Mouse (Mus musculus): ENCODE data around the gene Stxbp1. TPM values are rescaled to one million over a fixed set of nuclear protein-coding genes. Genes with fewer than 3 reads are reported as not detected.

The Stxbp1 gene
- polyA plus RNA-seq, 1 experiment from 2014 or later = 2.3 TPM

DNA sequence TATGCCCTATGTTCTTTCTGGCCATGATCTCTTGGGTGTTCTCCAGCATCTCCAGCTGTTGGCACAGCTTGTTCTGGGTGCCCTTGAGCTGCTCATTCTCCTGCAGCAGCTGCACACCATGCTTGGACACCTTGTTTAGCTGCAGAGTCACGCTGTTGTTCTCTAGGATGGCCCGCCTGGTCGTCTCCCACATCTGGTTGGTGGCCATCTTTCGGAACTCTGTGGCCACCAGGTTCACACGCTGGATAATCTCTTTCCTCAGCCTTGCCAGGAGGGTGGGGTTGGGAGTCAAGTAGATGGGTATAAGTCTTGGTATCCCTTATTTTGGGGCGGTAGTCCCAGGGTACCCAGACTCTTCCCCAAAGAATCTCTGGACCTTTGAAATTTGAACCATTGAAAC is 67.3 kb downstream of the Stxbp1 start:
- no peak for DNase-seq
- Histone ChIP-seq H3K4me3 (ENCODE audit: low read depth, low read length) (no peak overlapping the region), H3K36me3 (replicated peaks; ENCODE audit: insufficient read depth, low read length) (no peaks in the 10 kb centered on the region), H3K9ac (replicated peaks) (no peak overlapping the region), H3K27ac (ENCODE audit: low read depth) (no peak overlapping the region), H3K9me3 (ENCODE audit: low read length) (no peaks in the 10 kb centered on the region), H3K4me2 (ENCODE audit: low read depth, low read length) (no peak overlapping the region), H3K27me3 (ENCODE audit: insufficient read depth, low read length) (no peaks in the 10 kb centered on the region), H3K4me1 (ENCODE audit: insufficient read depth) (peaks cover 9% of the 10 kb centered on the region)
- TF ChIP-seq EP300 (IDR thresholded peaks at IDR 0.05; ENCODE audit: low read depth) = no peak
- no peak for TF ChIP-seq CTCF (IDR thresholded peaks at IDR 0.05; ENCODE audit: low read depth)
- ATAC-seq = no peak
- WGBS (ENCODE audit: insufficient replicate concordance) = 81% methylated on average over 6 of the region's 6 CpGs

GRCm38 (mm10) chr2:32779131-32779530 is 67.9 kb downstream of the Stxbp1 start:
- TF ChIP-seq CTCF (IDR thresholded peaks at IDR 0.05; ENCODE audit: low read depth) = peak; percentile 86
- TF ChIP-seq EP300 (IDR thresholded peaks at IDR 0.05; ENCODE audit: low read depth) = no peak
- H3K4me2 ChIP-seq (ENCODE audit: low read depth, low read length) = no peak overlapping the region
- no peaks in the 10 kb centered on the region for H3K36me3 ChIP-seq (replicated peaks; ENCODE audit: insufficient read depth, low read length)
- H3K4me3 ChIP-seq (ENCODE audit: low read depth, low read length) = no peak overlapping the region
- DNase-seq (peak; percentile 77), ATAC-seq (no peak)
- WGBS (ENCODE audit: insufficient replicate concordance) = 29% methylated on average over 8 of the region's 8 CpGs
- peaks cover 9% of the 10 kb centered on the region for H3K4me1 ChIP-seq (ENCODE audit: insufficient read depth)
- H3K27ac ChIP-seq (ENCODE audit: low read depth) = no peak overlapping the region
- no peaks in the 10 kb centered on the region for H3K27me3 ChIP-seq (ENCODE audit: insufficient read depth, low read length)
- no peak overlapping the region for H3K9ac ChIP-seq (replicated peaks)
- no peaks in the 10 kb centered on the region for H3K9me3 ChIP-seq (ENCODE audit: low read length)

- ATAC-seq = no peak
- H3K4me2 ChIP-seq (ENCODE audit: low read depth, low read length) = no peak overlapping the region
- no peaks in the 10 kb centered on the region for H3K9me3 ChIP-seq (ENCODE audit: low read length)
- no peak overlapping the region for H3K27ac ChIP-seq (ENCODE audit: low read depth)
- TF ChIP-seq EP300 (IDR thresholded peaks at IDR 0.05; ENCODE audit: low read depth) (no peak), CTCF (IDR thresholded peaks at IDR 0.05; ENCODE audit: low read depth) (no peak)
- H3K27me3 ChIP-seq (ENCODE audit: insufficient read depth, low read length) = no peaks in the 10 kb centered on the region
- H3K4me3 ChIP-seq (ENCODE audit: low read depth, low read length) = no peak overlapping the region
- H3K9ac ChIP-seq (replicated peaks) = no peak overlapping the region
- 84% methylated on average over 6 of the region's 6 CpGs for WGBS (ENCODE audit: insufficient replicate concordance)
- H3K4me1 ChIP-seq (ENCODE audit: insufficient read depth) = peaks cover 9% of the 10 kb centered on the region
- no peaks in the 10 kb centered on the region for H3K36me3 ChIP-seq (replicated peaks; ENCODE audit: insufficient read depth, low read length)
- no peak for DNase-seq
Measured at GRCm38 (mm10) chr2:32778081-32778480, 69.0 kb downstream of the Stxbp1 start.

- peak overlapping the region; percentile 63 for H3K9ac ChIP-seq (replicated peaks)
- 34% methylated on average over 22 of the region's 22 CpGs for WGBS (ENCODE audit: insufficient replicate concordance)
Measured at GRCm38 (mm10) chr2:32776192-32776591, 70.9 kb downstream of the Stxbp1 start.

DNA sequence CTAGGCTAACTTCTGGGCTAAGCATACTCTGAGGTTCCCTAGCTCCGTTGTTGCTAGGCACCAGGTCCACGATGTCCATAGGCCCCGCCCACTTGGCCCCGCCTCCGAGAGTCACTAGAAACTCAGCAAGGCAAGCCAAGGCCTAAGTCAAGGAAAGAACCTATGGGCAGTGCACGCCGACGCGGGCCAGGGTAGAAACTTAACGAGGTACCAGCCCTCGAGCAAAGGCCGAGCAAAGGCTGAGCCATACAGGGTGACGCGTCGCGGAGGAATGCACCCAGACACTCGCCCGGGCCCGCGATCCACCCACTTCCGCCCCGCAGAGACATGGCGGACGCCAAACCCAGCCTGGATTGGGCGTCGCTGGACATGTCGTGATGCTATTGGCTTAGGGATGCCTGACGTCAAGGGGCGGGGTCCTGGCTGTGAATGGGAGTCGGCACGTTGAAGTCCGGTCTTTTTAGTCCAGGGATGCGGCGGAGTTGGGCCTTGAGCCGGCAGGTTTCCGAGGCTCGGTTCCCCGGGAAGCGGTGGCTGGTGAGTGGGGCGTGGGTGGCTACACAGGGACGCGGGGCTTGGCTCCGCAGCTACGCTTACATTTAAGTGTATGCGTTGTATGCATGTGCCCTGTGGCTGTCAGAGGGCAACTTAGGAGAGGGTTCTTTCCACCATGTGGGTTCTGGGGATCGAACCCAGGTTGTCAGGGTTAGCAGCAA is 71.5 kb downstream of the Stxbp1 start, which contains the start of the genes Ttc16 and Ptrh1:
Ttc16 (minus strand) TSS at position 275 of the 716 bp plus-strand sequence.
Ptrh1 (plus strand) TSS at position 428 of the 716 bp plus-strand sequence.
- Histone ChIP-seq H3K4me1 (ENCODE audit: insufficient read depth) (peaks cover 13% of the 10 kb centered on the region), H3K27ac (ENCODE audit: low read depth) (peak within 1 kb of the TSS; percentile 68), H3K4me3 (ENCODE audit: low read depth, low read length) (peak within 1 kb of the TSS; percentile 69), H3K36me3 (replicated peaks; ENCODE audit: insufficient read depth, low read length) (no peaks in the 10 kb centered on the region), H3K27me3 (ENCODE audit: insufficient read depth, low read length) (no peaks in the 10 kb centered on the region), H3K9ac (replicated peaks) (peak within 1 kb of the TSS; percentile 63), H3K9me3 (ENCODE audit: low read length) (no peaks in the 10 kb centered on the region), H3K4me2 (ENCODE audit: low read depth, low read length) (peak within 1 kb of the TSS; percentile 93)
- 2% methylated on average over 46 of the region's 46 CpGs for WGBS (ENCODE audit: insufficient replicate concordance)
- DNase-seq (peak; percentile 98), ATAC-seq (peak; percentile 98)
- TF ChIP-seq CTCF (IDR thresholded peaks at IDR 0.05; ENCODE audit: low read depth) = no peak
- no peak for TF ChIP-seq EP300 (IDR thresholded peaks at IDR 0.05; ENCODE audit: low read depth)

More at GRCm38 (mm10) chr2:32776192-32776591, 70.9 kb downstream of the Stxbp1 start:
- Histone ChIP-seq H3K27ac (ENCODE audit: low read depth) (no peak overlapping the region), H3K4me2 (ENCODE audit: low read depth, low read length) (peak overlapping the region; percentile 93), H3K4me1 (ENCODE audit: insufficient read depth) (peaks cover 13% of the 10 kb centered on the region), H3K4me3 (ENCODE audit: low read depth, low read length) (peak overlapping the region; percentile 69), H3K27me3 (ENCODE audit: insufficient read depth, low read length) (no peaks in the 10 kb centered on the region), H3K36me3 (replicated peaks; ENCODE audit: insufficient read depth, low read length) (no peaks in the 10 kb centered on the region), H3K9me3 (ENCODE audit: low read length) (no peaks in the 10 kb centered on the region)
- ATAC-seq (no peak), DNase-seq (no peak)
- TF ChIP-seq EP300 (IDR thresholded peaks at IDR 0.05; ENCODE audit: low read depth) (no peak), CTCF (IDR thresholded peaks at IDR 0.05; ENCODE audit: low read depth) (no peak)

DNA sequence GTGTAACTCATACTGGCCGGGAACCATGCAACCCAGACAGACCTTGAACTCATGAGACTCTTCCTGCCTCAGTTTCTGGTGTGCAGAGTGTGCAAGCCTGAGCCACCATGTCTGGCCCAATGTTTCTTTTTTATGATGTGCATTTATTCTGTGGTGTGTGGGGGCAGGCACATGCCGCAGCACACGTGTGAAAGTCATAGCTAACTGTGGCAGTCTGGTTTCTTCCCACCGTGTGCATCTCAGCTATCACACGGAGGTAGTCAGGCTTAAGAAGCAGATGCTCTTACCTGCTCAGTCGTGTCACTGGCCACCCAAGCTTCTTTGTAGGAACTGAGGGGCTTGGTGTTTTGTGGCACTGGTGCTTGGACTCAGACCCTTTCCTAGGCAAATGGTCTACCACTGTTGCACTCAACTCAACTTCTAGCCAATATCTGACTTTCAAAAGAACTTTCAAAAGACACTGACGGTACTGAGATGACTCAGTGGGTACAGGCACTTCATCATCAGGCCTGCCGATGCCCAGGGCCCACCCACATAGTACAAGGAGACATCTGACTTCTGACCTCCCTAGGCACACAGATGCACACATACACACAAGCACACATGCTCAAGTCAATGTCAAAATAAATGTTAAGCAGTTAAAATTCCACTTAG is 74.3 kb downstream of the Stxbp1 start:
- Histone ChIP-seq H3K4me2 (ENCODE audit: low read depth, low read length) (no peak overlapping the region), H3K9me3 (ENCODE audit: low read length) (no peaks in the 10 kb centered on the region), H3K36me3 (replicated peaks; ENCODE audit: insufficient read depth, low read length) (no peaks in the 10 kb centered on the region), H3K9ac (replicated peaks) (no peak overlapping the region), H3K27me3 (ENCODE audit: insufficient read depth, low read length) (no peaks in the 10 kb centered on the region), H3K4me3 (ENCODE audit: low read depth, low read length) (no peak overlapping the region), H3K4me1 (ENCODE audit: insufficient read depth) (peaks cover 13% of the 10 kb centered on the region), H3K27ac (ENCODE audit: low read depth) (no peak overlapping the region)
- TF ChIP-seq CTCF (IDR thresholded peaks at IDR 0.05; ENCODE audit: low read depth) = no peak
- TF ChIP-seq EP300 (IDR thresholded peaks at IDR 0.05; ENCODE audit: low read depth) = no peak
- WGBS (ENCODE audit: insufficient replicate concordance) = 73% methylated on average over 8 of the region's 8 CpGs
- ATAC-seq = no peak
- no peak for DNase-seq

Measured in liver, postnatal 0 days (tissue).